Mouse (Mus musculus) adrenal gland, adult 8-10 months (tissue): ENCODE measurements around the gene Gcsh. TPM values are rescaled to one million over a fixed set of nuclear protein-coding genes. Genes with fewer than 3 reads are reported as not detected.

ENCODE experiments used
- DNase-seq: peaks from one replicate; pipeline ENCODE4 v3.0.0; 2022
- total RNA-seq, 4 experiments: library from RNA; stranded (reverse); gene quantifications; 2 replicates each; pipeline ENCODE4 v1.2.4; 2022

Gene Gcsh
- 100 to 1,000 TPM; 142 to 228 (median 186) TPM for total RNA-seq

DNA sequence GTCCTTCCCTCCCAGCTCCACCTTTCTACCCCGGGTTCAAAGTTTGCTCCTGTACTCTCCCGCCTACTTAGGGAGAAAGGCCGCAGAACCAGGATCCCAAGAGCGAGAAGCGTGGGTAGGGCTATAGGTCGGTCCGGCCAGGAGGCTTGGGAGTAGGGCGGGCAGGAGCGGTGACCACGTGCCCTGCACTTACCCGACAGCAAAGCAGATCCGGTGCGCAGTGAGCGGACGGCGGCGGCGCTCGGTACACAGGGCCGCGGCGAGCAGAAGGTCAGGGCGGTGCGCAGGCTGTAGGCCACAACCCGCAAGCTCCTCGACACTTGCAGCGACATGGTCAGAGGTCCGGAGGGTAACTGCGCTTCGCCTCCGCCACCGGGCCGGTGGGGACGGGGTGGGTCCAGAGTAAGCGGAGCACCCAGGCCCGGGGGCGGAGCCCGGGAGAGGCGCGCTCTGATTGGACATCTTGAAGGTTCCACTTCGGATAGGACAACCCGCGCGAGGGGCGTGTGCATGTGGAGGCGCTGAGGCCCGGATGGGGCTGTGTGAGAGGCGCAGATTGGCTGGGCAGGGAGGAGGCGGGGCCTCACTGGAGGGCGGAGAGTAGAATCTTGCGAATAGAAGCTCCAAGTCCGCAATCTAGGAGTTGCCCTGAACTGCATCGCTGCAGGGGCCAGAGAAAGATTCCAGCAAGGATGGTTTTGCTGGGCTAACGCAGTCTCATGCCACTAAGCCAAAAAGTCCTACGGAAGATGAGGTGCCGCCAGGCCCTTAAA lies at the start of gene Gcsh:
Gene Gcsh, minus strand, starts transcription at position 443 of the 773 bp plus-strand sequence.
- peak; percentile 99 for DNase-seq

DNA sequence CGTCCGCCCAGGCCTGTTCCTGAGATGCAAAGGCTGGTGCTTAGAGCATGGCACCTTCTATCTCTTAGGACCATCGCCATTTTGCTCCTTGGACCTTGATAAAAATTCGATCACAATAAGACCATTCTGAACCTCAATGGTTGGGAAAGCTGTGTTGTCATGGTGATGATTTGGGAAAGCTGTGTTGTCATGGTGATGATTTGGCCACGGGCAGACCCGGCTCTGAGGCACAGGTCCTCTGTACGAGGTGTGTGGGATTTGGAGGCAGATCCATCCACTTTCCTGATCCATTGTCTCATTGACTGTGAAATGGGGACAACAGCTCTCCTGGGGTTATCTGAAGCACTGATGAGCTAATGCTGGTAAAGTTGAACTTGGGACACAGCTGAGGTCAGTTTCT lies 46.5 kb upstream of the Gcsh start:
- DNase-seq, result no peak

DNA sequence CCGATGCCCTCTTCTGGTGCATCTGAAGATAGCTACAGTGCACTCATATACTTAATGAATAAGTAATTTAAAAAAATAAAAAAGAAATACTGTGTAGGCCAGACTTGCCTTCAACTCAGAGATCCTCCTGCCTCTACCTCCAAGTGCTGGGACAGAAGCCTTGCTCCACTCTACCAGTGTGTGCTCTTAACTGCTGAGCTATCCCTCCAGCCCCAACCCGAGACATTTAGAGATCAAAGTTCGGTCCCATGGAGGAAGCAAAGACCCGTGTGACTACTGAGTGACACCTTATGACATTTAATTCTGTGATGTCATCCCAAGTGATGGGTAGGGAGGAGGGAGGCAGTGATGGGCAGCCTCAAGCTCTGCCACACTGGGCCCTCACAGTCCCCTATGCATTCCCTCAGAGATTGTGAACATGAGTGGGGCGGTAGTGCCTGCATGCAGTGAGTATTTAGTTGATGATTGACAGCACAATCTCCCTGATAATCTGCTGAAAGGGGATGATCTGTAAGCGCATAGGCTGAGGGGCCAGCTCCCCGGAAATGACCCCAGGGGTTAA lies 44.1 kb upstream of the Gcsh start:
- DNase-seq, result no peak

DNA sequence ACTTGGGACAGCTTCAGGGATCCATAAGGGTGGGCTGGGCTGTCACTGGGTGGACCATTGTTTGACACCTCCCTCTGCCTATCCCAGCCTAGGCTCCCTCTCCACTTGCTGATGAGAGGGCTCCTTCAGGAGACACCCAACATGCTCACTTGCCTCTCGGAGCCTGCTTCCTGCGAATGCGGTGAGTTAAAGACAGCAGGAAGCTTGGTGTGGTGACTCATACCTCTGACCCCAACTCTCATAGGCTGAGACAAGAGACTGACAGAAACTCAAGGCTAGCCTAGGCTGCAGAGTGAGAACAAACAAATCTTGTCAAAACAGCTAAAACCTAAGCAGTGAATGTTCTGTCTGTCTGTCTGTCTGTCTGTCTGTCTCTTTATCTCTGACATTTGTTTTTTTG lies 40.1 kb upstream of the Gcsh start:
- peak; percentile 56 for DNase-seq

DNA sequence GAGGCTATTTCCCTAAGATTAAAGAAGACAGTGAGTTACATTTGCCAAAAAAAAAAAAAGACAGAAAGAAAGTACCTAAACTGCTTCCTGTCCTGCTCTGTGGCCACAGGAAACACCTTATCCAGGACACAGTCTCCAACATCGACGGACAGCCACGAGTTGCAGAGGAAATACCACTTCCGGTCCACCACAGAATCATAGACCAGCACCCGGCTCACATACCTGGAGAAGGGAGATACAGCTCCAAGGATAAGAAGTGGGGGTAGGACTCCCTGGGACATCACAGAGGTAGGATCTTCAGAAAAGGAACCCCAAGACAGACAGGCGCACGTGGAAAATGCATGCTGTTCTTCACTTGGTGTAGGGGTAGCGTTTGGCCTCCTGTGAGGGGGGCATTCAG lies 39.3 kb upstream of the Gcsh start:
- no peak for DNase-seq

DNA sequence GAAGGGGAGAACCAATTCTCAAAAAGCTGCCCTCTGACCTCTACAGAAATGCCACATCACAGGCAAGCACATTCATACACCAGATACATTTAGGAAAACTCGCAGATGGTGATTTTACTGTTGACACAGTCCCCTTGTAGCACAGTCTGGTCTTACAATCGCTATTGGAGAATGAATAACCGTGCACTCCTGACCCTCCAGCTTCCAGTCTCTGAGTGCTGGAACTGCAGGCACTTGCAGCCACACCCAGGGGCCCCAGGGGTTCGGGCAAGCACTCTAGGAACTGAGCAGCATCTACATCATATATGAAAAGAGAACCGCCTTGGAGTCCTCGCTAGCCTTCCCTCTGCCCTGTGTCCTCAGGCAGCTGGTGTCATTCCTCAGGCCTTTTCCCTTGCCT lies 38.1 kb upstream of the Gcsh start:
- DNase-seq, result no peak

DNA sequence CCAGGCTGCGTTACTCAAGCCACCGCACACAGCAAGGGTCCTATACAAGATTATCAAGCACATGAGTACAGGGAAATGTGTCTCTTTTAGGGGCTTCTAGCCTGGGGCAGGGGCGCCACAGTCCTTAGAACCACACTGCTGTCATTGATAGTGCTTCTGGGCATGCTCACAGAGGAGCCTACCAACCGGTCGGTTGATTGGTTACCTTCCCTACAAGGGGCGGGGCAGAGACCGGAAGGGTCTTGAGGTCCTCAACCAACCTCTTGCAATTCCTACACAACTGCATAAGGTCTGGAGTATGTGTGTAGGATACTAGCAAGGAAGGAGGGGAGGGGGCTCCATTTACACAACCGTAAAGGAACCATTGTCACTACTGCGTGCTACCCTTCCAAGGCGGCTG lies 35.3 kb upstream of the Gcsh start:
- no peak for DNase-seq

DNA sequence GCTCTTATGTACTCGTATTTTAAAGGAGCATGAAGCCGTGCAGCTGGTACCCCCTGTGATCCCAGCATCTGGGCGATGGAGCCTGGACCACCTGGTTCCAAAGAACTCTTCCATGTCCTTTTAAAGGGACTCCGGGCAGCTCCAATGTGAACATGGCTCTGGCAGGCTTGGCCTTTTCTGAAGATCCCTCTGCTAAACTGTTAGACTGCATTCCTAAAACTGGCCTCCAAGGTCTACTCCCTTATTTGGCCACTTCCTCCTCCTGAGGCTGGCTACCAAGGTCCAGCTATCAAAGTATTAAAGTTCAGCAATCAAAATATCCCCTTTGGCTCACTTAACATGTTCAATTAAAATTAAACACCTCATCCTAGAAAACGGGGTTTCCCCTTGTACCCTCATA lies 34.3 kb upstream of the Gcsh start:
- peak; percentile 27 for DNase-seq

DNA sequence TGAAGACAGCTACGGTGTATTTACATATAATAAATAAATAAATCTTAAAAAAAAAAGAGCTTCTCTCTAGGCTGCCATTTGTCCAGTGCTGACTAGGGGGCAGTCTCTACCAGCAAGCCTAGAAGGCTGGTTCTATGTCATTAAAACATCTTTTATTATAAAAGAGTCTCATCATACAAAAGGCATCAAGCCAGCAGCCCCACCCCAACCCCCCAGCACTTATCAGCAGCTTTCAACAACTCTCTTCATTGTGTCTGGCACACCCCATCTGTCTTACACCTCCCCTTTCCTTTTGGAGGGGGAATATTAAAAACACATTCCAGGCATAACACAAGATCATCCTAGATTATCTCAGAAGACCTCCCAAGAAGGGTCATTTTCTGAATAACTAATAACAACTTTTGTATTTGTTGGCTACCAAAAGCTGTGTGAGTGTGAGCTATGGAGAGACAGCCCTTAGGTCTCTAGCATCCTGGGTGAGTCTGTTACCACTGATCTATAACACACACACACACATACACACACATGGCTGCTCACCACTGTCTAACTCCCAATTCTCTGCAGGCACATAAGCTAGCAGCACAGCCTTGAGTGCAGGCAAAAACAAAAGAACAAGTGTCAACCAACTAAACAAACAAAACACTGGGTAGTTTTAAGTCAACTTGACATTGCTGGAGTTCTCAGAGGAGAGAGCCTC lies 29.1 kb upstream of the Gcsh start:
- no peak for DNase-seq

DNA sequence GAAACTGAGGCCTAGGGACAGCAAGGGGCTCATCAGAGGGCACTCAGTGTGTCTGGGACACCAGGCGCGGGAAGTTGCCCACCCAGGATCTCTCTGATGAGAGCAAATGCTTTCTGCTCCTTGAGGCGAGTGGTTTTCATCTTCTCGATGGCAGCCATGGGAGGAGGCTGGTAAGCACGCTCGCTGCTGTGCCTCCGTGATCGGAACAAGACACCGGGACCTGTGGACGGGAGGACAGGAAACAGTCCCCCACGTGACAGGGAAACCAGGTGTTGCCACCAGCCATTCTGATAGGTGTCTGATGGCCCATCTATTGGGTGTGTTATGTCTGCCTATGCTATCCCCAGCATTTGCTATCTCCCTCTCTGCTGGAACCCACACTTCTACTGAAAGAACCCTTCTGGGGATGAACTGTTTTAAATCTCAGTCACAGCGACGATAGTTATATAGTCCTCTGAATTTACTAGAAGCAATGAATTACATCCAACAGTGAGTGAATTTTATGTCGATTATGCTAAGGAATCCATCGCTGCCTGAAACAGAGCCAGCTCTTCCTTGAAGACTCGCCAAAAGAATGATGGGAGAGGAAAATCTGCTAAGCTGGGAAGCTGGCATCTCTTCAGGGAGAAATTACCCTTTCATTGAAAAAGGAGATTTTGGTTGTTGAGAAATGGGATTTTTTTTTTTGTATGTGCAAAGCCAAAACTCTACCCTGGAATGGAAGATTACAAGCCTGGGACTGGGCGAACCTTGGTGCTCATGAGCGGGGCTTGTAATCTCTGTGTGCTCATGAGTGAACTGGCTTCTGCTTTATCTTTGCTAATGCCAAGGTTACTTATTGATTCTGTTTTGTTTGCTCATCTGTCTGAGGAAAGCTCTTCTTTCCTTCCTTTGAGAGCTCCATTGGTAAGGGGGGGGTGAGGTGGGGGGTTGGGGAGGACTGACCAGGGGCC lies 26.3 kb upstream of the Gcsh start:
- DNase-seq, result no peak

DNA sequence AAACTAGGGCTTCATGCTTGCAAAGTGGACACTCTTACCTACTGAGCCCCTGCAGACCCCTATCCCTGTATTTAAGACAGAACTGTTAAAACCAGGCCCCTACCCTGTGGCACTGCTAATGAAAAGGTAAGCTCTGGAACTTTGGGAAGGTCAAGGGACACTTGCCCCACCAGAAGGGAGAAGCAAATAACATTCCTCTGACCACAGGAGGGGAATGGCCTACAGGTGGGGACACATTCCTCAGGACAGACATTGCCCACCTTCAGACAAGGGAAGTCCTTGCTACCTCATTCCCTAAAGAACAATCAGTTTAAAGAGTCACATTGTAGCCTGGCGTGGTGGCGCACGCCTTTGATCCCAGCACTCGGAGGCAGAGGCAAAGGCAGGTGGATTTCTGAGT lies 24.6 kb upstream of the Gcsh start:
- no peak for DNase-seq

DNA sequence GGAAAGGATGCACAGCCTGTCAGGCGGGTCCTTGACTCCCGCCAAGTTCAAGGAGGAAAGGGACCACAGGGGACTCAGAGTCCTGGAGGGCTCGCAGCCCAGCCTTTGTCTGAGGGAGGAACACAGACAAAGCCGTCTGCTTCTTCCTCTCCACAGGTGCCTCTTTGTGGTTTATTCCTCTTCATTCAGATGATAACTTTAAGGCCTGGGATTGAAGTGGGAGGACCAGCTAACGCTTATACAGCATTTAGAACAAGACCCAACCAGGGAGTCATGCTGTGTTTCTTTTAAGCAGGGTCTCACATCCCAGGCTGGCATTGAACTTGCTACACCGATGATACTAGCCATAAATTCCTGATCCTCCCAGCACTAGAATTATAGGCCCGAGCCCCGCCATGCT lies 23.7 kb upstream of the Gcsh start:
- no peak for DNase-seq

DNA sequence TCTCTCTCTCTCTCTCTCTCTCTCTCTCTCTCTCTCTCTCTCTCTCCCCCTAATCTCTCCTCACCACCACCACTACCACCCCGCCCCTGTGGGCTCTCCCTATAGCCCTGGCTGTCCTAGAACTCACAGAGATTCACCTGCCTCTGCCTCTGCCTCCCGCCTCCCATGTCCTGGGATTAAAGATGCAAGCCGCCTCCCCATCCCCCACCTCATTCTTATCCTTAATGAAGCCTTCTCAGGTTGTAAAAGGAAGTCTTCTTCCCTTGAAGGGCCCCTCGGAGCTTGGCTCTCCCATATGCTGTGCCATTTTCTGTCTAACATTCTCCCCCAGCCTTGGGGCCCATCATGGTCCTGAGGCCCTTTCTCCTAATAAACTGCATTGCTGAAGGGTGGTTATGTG lies 22.3 kb upstream of the Gcsh start:
- no peak for DNase-seq

DNA sequence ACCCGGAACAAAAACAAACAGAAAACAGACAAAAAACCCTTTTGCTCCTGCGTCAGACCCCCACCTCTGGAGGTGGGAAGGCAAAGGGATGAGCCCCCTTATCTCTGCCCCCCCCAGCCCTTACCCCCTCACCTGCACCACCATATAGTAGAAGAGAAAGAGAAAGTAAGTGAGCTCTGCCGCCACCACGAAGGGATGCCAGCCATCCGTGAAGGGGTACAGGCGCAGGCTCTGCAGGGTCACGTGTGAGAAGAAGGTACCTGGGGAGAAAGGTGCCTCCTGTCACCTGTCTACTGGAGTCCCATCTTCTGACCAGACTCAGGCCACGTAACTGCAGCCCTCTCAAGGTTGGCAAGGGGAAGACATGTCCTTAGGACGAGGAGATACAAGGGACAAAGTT lies 18.0 kb upstream of the Gcsh start:
- DNase-seq, result no peak

DNA sequence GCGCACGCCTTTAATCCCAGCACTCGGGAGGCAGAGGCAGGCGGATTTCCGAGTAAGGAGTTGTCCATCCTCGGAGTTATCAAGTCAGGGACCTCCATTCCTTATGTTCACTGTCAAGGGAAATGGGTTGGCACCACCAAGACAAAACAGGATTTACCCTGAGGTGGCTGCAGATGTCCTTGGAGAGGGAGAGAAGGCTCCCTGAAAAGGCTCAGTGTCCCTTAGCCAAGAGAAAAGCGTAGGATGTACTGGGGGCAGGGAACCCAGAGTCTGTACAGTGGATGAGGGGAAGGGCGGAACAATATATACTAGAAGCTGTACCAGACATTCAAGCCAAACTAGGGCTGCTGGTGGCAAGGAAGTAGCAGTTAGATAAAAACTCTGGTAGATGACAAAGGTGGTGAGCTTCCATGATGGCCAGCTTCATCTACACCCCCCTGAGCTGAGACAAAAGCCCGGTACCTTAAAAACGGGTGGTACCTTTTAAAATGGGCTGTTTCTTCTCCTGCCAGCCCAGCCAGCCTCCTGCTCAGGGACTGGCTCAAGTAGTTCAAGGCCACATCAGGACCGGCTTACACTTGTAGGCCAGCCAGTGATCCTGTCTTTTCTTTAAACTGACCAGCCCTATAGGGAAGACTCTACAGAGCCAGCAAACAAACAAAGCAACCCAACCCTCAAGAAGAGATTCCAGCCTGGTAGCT lies 829 bp upstream of the Gcsh start:
- no peak for DNase-seq

DNA sequence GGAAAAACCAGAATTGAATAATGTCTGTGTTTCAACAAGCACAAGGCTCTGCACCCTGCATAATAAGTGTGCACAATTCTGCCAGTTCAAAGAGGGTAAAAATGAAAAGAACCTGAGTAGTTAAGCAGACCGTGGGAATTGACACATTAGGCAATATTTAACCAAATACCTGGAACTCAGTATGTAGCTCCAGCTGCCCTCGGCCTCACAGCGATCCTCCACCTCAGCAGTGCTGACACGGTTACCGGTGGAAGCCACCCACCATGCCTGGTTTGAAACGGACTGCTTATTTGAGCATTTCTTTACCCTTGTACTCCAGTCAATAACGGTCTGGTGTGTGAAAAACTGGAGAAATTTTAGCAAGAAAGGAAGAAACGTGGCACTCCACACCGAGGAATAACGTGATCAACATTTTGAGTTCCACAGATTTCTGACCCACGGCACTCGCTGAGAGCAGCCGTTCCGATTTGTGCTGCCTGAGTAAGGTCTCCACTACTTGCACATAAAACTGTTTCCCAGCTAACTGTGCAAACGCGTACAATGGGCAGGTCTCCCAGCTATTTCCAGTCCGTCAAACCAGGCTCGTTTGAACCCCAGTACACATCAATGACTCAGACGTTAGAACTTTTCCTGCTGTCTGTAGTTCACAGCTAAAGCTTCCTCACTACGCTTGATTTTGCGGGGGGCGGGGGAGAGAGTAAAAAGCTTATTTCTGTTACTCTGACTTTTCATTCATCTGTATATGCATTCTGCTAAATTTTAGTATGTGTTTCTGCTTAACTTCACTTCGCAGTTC lies 963 bp downstream of the Gcsh start:
- no peak for DNase-seq

DNA sequence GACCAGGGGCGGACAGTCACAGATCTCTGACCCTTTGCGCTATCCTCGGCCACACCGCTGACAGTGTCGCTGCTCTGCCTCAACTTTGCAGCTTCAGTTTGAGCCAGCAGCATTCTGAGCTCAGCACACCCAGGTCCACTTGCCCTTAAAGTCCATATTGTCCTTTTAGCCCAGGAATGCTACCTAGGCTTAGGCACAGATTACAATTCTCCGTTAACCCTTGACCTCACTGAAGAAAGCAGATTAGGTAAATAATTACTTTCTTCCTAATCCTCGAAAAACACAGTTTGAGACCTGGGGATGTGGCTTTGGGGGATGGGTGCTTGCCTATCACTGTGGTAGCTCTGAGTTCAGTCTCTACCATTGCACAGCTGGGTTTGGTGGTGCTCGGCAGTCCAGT lies 2.1 kb downstream of the Gcsh start:
- no peak for DNase-seq

DNA sequence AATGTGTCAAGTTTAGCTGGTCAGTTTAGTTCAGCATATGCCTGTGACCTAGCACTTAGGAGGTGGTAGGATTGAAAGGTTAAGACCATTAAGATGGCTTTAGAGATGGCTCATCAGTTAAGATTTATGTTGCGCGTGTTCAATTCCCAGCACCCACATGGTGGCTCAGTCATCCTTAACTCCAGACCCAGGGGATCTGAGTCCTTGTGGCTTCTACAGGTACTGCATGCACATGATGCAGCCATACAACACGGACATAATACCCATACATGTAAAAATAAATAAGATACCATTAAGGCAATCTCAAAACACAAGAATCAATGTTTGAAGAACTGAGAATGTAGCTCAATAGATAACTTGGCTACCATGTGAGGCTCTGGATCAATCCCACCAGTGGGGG lies 3.5 kb downstream of the Gcsh start:
- no peak for DNase-seq

DNA sequence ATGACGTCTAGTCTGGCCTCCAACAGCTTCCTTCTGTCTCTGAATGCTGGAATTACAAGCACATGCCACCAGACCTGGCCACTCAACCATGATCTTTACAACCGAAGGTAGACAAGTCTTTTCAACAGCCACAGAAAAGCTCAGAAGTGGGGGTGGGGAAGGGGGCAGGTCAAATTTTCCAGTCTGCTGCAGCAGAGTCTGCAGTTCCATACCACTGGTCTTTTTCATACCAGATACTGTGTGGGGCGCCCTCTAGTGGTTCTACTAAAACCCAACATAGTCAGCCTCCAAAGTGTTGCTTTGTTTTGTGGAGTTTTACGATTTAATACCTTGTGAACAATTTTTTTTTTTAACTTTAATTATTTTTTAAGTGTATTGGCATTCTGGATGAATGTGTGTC lies 13.2 kb downstream of the Gcsh start:
- no peak for DNase-seq

DNA sequence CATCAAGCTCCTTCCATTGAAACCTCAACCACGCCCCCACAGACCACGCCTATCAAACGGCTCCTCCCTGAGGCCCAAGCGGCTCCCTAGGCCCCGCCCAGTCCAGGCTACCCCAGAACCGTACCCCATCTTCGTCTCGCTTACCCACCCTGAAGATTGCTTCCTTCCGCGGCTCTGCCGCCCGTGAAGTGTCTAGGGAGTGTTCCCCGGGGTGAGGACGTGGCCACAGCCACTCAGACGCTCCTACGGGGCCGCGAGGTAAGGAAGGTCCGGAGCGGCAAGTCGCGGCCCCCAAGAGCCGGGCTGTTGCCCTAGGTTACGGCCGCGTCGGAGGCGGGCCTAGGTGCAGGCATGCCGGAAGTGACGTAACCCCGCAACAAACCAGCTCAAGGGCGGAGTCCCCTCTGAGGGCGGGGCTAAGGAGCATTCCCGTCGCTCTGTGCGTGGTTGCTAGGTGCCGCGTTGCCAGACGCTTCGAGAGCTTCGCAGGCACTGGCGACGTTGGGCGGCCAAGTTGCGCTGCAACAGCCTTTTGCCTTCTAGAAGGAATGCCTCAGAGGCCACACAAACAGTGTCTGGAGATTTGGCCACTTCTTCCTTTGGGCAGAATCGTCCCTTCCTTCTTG lies 14.6 kb downstream of the Gcsh start, which contains the start of gene 1700030J22Rik:
Gene 1700030J22Rik, minus strand, starts transcription at position 329 of the 626 bp plus-strand sequence.
- peak; percentile 98 for DNase-seq

DNA sequence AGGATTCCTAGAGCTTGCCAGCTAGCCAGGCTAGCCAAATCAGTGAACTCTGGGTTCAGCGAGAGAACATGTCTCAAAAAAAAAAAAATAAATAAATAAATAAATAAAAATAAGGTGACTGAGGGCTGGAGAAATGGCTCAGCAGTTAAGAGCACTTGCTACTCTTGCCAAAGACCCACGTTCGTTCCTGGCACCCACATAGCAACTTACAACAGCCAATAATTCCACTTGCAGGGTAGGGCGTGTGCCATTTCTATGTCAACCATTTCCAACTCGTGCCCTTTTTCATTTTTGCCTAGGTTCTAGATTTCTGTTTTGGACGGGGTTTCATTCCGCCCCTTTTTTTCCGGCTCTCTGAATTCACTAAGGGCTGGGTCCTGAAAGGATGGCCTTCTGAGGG lies 15.3 kb downstream of the Gcsh start:
- DNase-seq, result no peak
